Mouse (Mus musculus) frontal cortex, adult (tissue): Measurements from ENCODE around the gene Zc3h12d.

Experiments
- ATAC-seq: cut with Nextera tagmentation; 2 replicates; pipeline ENCODE4 v1.9.2; 2017; ENCODE audit warnings: mild to moderate bottlenecking, moderate library complexity, mixed read lengths; ENCODE audit not compliant: low TSS enrichment

Zc3h12d gene

GRCm38 (mm10) chr10:7838874-7839421, 6.7 kb downstream of the Zc3h12d start:
- ATAC-seq = no peak

DNA sequence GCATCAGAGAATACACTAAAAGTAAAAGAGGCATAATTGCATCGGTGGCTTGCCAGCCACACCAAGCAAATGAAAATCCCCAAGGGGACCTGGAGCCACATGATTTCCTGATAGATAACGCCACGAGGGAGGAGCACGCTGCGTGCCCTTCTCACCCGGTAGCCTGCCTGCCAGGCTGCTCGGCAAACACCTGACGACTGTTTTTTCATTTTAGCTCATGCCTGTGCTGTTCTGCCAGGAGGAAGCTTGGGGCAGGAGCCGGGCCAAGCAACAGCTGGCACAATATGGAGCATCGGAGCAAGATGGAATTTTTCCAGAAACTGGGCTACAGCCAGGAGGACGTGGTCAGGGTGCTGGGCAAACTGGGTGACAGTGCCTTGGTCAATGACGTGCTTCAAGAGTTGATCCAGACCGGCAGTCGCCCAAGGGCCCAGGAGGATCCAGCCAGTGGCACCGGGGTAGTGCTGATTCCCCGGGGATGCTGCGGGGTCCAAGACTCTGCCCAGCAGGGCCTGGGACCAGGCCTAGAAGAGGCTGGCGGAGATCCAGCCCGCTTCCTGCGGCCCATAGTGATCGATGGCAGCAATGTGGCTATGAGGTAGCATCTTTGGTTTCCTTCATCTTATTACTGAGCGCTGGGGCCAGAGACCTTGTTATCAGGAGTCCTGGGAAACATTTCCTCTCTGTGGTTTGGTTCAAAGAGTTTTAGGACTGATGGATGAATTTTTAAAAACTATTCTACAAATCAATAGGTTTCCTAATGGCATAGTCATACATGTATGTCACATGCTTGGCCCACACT, 7.5 kb downstream of the Zc3h12d start:
- no peak for ATAC-seq

- ATAC-seq = no peak
Observed at GRCm38 (mm10) chr10:7840353-7840733, 8.1 kb downstream of the Zc3h12d start.

- no peak for ATAC-seq
Observed at GRCm38 (mm10) chr10:7840785-7841184, 8.5 kb downstream of the Zc3h12d start.

DNA sequence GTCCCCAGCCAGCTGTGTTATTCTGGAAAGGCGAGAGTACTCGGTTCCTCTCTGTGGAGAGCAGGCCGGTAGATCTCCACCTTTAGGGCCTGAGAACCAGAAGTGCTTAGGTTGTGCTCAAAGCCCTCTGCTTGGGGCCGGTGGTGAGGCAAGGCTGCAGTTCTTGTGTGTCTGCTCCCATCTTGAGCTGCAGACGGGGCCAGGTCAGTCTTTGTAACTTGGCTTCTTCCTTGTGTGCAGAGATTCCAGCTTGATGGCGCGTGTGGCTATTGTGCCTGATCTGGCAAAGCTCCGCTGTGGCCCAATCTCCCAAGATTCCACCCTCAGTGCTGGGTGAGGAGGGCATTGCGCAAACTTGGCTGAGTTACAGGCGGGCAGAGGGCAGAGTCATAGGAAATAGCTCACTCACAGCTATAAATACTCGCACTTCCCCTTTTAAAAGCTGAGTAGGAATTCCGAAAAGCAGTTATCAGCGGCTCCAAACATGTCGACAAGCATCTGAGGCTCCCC, 9.4 kb downstream of the Zc3h12d start:
- peak; percentile 43; the same call in 1 of the 2 replicates for ATAC-seq

DNA sequence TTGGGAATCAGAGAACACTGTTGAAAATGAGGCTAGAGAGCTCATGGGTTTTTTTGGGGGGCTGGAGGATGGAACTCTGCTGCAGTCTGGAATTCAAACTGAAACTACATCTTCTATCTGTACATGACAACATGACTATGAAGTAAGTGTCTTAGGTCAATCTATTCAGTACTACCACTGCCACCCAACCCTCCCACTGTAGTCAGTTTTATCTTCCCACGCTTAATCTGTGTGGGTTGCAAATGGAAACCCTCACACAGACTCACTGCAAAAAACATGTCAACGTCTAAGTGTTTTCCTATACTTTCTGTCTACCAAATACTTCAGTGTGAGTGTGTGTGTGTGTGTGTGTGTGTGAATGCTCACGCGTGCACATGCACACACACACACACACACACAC, 10.9 kb downstream of the Zc3h12d start:
- ATAC-seq = no peak

DNA sequence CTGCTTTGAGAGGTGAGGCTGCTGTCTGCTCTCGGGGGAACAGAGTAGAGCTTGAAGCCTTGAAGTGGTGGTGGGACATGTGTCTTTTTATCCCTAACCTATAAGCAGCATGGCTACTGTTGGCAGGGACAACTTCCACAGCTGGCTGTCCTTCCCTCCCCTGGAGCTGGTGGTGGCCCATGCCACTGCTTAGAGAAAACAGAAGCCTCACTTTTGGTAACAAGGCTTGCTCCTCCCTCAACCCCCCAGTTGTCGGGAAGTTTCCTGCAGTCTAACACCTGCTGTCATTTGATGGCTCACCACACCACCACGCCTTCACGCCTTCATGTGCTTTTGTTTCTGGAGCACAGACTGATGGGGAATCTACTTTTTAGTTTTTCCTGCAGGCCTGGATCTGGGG, 11.9 kb downstream of the Zc3h12d start:
- no peak for ATAC-seq

- ATAC-seq = no peak
Observed at GRCm38 (mm10) chr10:7845136-7845535, 12.9 kb downstream of the Zc3h12d start.

GRCm38 (mm10) chr10:7845991-7846390, 13.7 kb downstream of the Zc3h12d start:
- ATAC-seq = no peak

DNA sequence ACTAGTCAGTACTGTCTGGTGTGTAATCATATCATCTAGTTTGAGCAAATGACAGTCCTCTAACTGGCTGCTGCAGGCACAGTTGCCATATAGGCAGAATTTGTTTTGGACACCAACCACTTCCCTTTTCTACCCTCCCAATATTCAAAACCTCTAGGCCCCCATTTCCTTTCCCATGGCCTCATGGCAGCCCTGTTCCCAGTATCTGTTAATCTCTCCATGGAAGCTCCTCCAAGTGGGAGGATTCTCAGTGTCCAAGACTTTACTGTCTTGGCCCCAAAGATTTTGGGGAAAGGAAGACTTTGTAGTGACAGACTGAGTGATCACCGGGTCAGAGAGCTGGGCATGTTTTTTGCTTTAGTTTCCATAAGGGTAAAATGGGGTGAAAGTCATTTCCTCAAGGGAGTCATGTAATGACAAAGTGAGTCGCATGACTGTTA, 14.9 kb downstream of the Zc3h12d start:
- ATAC-seq = no peak

DNA sequence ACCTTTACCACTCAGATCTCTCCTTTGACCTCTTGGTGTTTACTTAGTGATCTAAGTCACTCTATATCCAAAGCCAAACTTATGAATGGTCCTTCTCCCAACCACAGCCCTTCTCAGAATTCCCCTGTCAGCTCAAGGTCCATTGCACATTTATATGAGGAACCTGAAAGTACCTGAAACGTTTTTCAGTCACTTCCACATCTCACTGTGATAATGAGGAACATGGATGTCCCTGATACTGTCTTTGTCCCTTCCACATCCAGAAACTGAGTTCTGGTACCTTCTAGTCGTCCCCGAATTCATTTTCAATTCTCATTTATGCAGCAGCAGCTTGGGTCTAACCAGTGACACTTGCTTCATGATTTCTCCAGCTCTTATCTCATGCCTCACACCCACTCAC, 19.6 kb downstream of the Zc3h12d start:
- ATAC-seq = no peak

DNA sequence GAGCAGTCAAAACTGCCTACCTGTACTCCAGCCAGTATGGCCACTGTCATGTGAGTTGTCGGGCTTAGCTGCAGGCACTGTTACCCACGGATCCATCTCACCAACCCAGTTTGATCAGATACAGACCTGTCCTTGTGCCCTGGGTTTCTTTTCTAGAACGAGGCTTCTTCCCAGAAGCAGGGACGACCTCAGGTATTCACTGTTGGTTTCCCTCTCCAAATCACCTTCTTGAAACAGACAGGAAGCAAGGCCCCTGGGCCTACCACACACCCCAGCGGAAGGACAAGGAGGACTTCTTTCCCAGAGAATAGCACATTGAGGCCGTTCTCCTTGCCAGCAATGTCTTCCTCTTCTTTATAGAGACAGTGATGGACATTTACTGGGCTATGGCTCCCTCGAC, 28.2 kb downstream of the Zc3h12d start:
- ATAC-seq = no peak

DNA sequence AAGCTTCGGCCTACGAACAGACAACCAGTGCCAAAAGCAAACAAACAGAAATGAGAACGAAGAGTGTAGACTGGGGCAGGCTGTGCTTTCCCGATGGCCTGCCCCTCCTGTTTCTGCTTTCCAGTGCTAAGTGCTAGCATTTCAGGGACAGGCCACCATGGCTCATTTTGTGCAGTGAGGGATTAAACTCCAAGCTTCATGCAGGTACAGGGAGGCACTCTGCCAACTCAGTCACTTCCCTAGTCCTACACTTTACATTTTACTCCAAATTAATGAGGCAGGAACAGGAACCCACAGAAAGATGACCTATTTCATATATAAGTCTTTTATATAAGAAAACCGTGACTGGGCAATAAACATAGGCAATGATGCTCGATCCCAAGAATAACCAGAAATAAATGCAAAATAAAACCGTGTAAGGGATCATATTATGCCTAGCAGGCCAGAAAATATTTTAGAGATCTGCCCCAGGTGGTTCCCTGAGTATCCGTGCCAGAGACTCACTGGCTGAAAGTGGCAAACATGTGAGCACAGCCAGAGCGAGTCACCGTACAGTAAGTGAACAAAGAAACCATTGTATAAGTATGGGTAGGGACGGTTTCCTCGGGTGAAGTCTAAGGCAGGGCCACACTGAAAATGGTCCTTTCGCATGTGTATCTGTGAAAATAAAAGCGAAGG, 29.1 kb downstream of the Zc3h12d start:
- no peak for ATAC-seq

GRCm38 (mm10) chr10:7861937-7862657, 29.8 kb downstream of the Zc3h12d start:
- ATAC-seq = no peak

DNA sequence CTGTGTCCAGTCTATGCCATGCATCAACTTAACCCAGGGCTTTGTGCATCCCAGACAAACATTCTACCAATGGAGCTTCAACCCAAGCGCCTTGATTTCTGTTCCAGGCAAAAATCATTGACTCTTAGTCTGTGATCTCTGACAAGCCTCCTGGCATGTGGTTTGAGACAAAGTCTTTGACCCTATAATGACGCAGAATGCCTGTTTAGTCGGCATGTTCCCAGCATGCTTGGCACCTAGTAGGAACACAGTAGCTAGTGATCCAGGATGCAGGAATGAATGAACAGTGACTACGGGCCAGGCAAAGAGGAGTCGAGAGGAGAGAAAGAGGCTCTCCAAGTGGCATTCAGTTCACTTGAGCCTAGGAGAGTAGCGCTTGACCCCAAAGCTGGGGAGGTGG, 31.1 kb downstream of the Zc3h12d start:
- ATAC-seq = no peak

- ATAC-seq = no peak
Observed at GRCm38 (mm10) chr10:7864184-7864583, 31.9 kb downstream of the Zc3h12d start.

- ATAC-seq = no peak
Observed at GRCm38 (mm10) chr10:7864806-7865205, 32.5 kb downstream of the Zc3h12d start.

DNA sequence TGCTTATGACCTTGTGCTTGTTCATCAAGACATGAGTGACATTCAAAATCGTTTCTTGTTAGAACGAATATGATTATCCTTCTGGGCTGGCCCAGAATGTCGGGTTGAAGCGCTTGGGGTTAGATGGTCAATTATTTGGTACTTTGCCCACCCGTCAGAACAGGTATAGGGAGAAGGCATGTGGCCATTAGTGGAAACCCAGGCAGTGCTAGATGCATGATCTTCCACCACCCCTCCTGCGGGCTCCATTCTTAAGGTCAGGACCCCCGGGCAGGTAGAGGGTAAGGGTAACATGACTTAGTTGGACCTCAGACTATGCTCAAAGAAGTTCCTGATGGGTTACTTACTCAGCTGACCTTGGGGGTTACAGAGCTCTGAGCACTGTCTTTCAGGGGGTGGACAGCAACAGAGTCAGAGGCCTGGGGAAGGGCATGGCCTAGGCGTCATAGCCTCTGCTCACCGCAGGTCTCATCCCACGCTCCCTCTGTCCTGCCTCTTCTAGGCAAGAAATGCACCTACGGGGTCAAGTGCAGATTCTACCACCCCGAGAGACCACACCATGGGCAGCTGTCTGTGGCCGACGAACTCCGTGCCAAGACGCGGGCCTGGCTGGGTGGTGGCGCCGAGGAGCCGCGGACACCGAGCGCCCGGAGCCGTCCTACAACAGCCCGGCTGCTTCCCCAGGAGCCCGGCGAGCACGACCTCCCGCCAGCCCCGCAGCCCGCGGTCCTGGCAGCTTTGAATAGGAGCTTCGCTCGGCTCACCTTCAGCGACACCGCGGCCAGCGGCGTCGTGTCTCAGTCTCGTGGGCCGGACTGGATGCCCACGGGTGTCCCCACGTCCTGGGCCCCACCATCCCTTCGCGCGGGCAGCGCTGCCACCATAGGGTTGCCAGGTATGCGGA, 34.7 kb downstream of the Zc3h12d start:
- no peak for ATAC-seq

- no peak for ATAC-seq
Observed at GRCm38 (mm10) chr10:7867666-7868030, 35.4 kb downstream of the Zc3h12d start.

DNA sequence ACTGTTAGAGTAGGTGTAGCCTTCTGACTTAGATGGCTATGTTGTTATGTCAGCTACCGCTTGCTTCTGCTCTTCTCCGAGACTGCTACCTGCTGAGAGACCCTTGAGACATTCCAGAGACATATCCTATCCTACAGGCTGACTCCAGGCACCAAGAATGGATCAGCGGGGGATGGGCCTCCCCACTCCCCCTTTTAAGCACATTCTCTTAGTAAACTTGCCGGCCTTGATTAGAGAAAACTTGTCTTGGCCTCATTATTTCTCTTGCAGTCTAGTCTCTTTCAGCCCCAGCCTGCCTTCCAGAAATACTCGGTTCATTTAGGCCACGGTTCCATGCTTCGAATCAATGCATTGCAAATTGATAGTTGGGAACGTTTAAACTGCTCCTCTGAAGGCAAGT, 37.5 kb downstream of the Zc3h12d start:
- ATAC-seq = no peak
